Comparison of ENCODE assay signal across 10 mouse cellular contexts in genomic region chr4:108319747-108320146, GRCm38 (mm10). TPM values are rescaled to one million over a fixed set of nuclear protein-coding genes. Genes with fewer than 3 reads are reported as not detected.
DNase-seq lines count a peak whose midpoint lies in the region; ATAC-seq and TF ChIP-seq lines count a peak whose summit lies in the region.
"Had no signal": no experiment of that assay in that cellular context is flagged by ENCODE, and none has a peak within 500 bp of the region (broad histone marks: within the 10 kb centered on the region; RNA-seq: fewer than 3 reads in every experiment).

No protein-coding gene starts in this region.

- no peaks in the 10 kb centered on the region for H3K27me3 ChIP-seq in liver, postnatal 0 days (ENCODE audit: insufficient read depth, low read length)
- H3K27me3 ChIP-seq in liver, embryonic 12.5 days (replicated peaks), result no peaks in the 10 kb centered on the region; the same call in 1 of the 2 replicates
- H3K27me3 ChIP-seq in heart, embryonic 11.5 days (ENCODE audit: control insufficient read depth, insufficient read depth, low read length), result no peaks in the 10 kb centered on the region
- no peaks in the 10 kb centered on the region for H3K27me3 ChIP-seq in forebrain, embryonic 16.5 days (replicated peaks; ENCODE audit: control insufficient read depth, insufficient read depth, low read length)
- H3K27me3 ChIP-seq: forebrain, embryonic 13.5 days had no signal

- H3K4me2 ChIP-seq in liver, postnatal 0 days (ENCODE audit: low read depth, low read length), result no peak overlapping the region
- H3K4me2 ChIP-seq in liver, embryonic 12.5 days, result no peak overlapping the region
- H3K4me2 ChIP-seq in heart, embryonic 11.5 days, result no peak overlapping the region
- H3K4me2 ChIP-seq in forebrain, embryonic 16.5 days (ENCODE audit: low read length), result no peak overlapping the region
- H3K4me2 ChIP-seq: forebrain, embryonic 13.5 days had no signal

- H3K4me1 ChIP-seq in liver, postnatal 0 days (ENCODE audit: insufficient read depth), result peaks cover 12% of the 10 kb centered on the region; the same call in 1 of the 2 replicates
- peaks cover 19% of the 10 kb centered on the region; the same call in 1 of the 2 replicates for H3K4me1 ChIP-seq in liver, embryonic 12.5 days
- peaks cover 9% of the 10 kb centered on the region for H3K4me1 ChIP-seq in heart, embryonic 11.5 days (ENCODE audit: control insufficient read depth, insufficient read depth, low read length)
- no peaks in the 10 kb centered on the region for H3K4me1 ChIP-seq in forebrain, embryonic 16.5 days (replicated peaks; ENCODE audit: control insufficient read depth, insufficient read depth, low read length)
- H3K4me1 ChIP-seq: forebrain, embryonic 13.5 days had no signal

- no peaks in the 10 kb centered on the region for H3K36me3 ChIP-seq in liver, postnatal 0 days (replicated peaks; ENCODE audit: insufficient read depth, low read length)
- no peaks in the 10 kb centered on the region for H3K36me3 ChIP-seq in liver, embryonic 12.5 days
- H3K36me3 ChIP-seq in heart, embryonic 11.5 days (ENCODE audit: control insufficient read depth, insufficient read depth, low read length), result no peaks in the 10 kb centered on the region
- H3K36me3 ChIP-seq in forebrain, embryonic 16.5 days (ENCODE audit: control insufficient read depth, insufficient read depth), result no peaks in the 10 kb centered on the region

- WGBS in liver, postnatal 0 days (ENCODE audit: insufficient replicate concordance), result 63% methylated on average over 6 of the region's 6 CpGs
- 66% methylated on average over 6 of the region's 6 CpGs for WGBS in liver, embryonic 12.5 days (ENCODE audit: insufficient replicate concordance)
- 72% methylated on average over 6 of the region's 6 CpGs for WGBS in heart, embryonic 11.5 days (ENCODE audit: insufficient replicate concordance)
- WGBS in forebrain, embryonic 16.5 days, result 73% methylated on average over 6 of the region's 6 CpGs

- TF ChIP-seq EP300 in liver, postnatal 0 days (IDR thresholded peaks at IDR 0.05; ENCODE audit: low read depth), result no peak

- peak; percentile 71 for DNase-seq in CD4-positive, CD25-positive, alpha-beta regulatory T cell, adult 2 months (ENCODE audit: low read depth, low spot score)
- DNase-seq in liver, postnatal 0 days, result peak; percentile 49
- peak; percentile 57 for DNase-seq in T-cell, adult 2 months (ENCODE audit: low spot score)
- DNase-seq in thymus, postnatal 0 days (ENCODE audit: low spot score), result peak; percentile 39
- DNase-seq: lung, adult 2 months had no signal

- ATAC-seq in CD4-positive, CD25-positive, alpha-beta regulatory T cell, adult 4 months, result no peak
- ATAC-seq in liver, postnatal 0 days, result no peak
- no peak for ATAC-seq in liver, embryonic 12.5 days
- no peak for ATAC-seq in heart, embryonic 11.5 days (replicated peaks; ENCODE audit: insufficient number of reproducible peaks, low FRiP score, low TSS enrichment)
- no peak for ATAC-seq in forebrain, embryonic 16.5 days
- ATAC-seq: forebrain, embryonic 13.5 days had no signal

- peak; percentile 62 for TF ChIP-seq CTCF in liver, postnatal 0 days (IDR thresholded peaks at IDR 0.05; ENCODE audit: low read depth)

- H3K9ac ChIP-seq in liver, postnatal 0 days (replicated peaks), result no peak overlapping the region
- no peak overlapping the region for H3K9ac ChIP-seq in liver, embryonic 12.5 days
- no peak overlapping the region for H3K9ac ChIP-seq in heart, embryonic 11.5 days (ENCODE audit: low read depth, low read length)
- H3K9ac ChIP-seq in forebrain, embryonic 16.5 days (replicated peaks; ENCODE audit: low read depth, low read length), result no peak overlapping the region
- H3K9ac ChIP-seq: forebrain, embryonic 13.5 days had no signal

- no peak overlapping the region for H3K4me3 ChIP-seq in liver, postnatal 0 days (ENCODE audit: low read depth, low read length)
- H3K4me3 ChIP-seq in liver, embryonic 12.5 days, result no peak overlapping the region
- H3K4me3 ChIP-seq in heart, embryonic 11.5 days (ENCODE audit: low read depth, low read length), result no peak overlapping the region
- no peak overlapping the region for H3K4me3 ChIP-seq in forebrain, embryonic 16.5 days (replicated peaks; ENCODE audit: low read length)
- H3K4me3 ChIP-seq: forebrain, embryonic 13.5 days had no signal

- no peaks in the 10 kb centered on the region for H3K9me3 ChIP-seq in liver, postnatal 0 days (ENCODE audit: low read length)
- no peaks in the 10 kb centered on the region for H3K9me3 ChIP-seq in liver, embryonic 12.5 days (replicated peaks)
- H3K9me3 ChIP-seq in heart, embryonic 11.5 days (replicated peaks; ENCODE audit: control insufficient read depth, low read length), result no peaks in the 10 kb centered on the region
- 0 out of 2 replicates have a peak, but pooled peaks cover 2% of the 10 kb centered on the region for H3K9me3 ChIP-seq in forebrain, embryonic 16.5 days (ENCODE audit: control insufficient read depth, low read length)
- H3K9me3 ChIP-seq: forebrain, embryonic 13.5 days had no signal

- H3K27ac ChIP-seq in liver, postnatal 0 days (ENCODE audit: low read depth), result peak overlapping the region; percentile 31; the same call in 1 of the 2 replicates
- H3K27ac ChIP-seq in liver, embryonic 12.5 days, result no peak overlapping the region
- H3K27ac ChIP-seq in heart, embryonic 11.5 days (ENCODE audit: low read depth, low read length), result no peak overlapping the region
- H3K27ac ChIP-seq in forebrain, embryonic 16.5 days (ENCODE audit: low read length), result no peak overlapping the region
- H3K27ac ChIP-seq: forebrain, embryonic 13.5 days had no signal

RNA-seq across cellular contexts. Expression of gene Coa7, which starts 8.2 kb away (rescaled TPM):
- 10 to 100 TPM; 17.4 to 26.6 TPM for polyA plus RNA-seq in CD4-positive, CD25-positive, alpha-beta regulatory T cell, adult 4 months (2017; shearing (Covaris generic))
- 62.2 and 64.9 TPM in 2 replicates for polyA plus RNA-seq in liver, postnatal 0 days (2015; fragmentation: Nextera tagmentation; extraction: Ambion mirVana)
- polyA plus RNA-seq in liver, embryonic 12.5 days (2016; fragmentation: Nextera tagmentation; extraction: Ambion mirVana), result 33.7 and 34.3 TPM in 2 replicates
- polyA plus RNA-seq in thymus, postnatal 0 days (2015; fragmentation: Nextera tagmentation; extraction: Ambion mirVana), result 49.4 and 50.9 TPM in 2 replicates
- 38.0 and 44.3 TPM in 2 replicates for polyA plus RNA-seq in heart, embryonic 11.5 days (2014; fragmentation: Nextera tagmentation; extraction: Ambion mirVana)
- 56.7 and 58.5 TPM in 2 replicates for polyA plus RNA-seq in forebrain, embryonic 16.5 days (2015; fragmentation: Nextera tagmentation; extraction: Ambion mirVana)

RNA-seq across cellular contexts. Expression of gene Zyg11b, which starts 18.9 kb away (rescaled TPM):
- polyA plus RNA-seq in CD4-positive, CD25-positive, alpha-beta regulatory T cell, adult 4 months (2017; shearing (Covaris generic)), result 10 to 100 TPM; 12.4 to 12.9 TPM
- polyA plus RNA-seq in liver, postnatal 0 days (2015; fragmentation: Nextera tagmentation; extraction: Ambion mirVana), result 2.5 and 2.6 TPM in 2 replicates
- polyA plus RNA-seq in liver, embryonic 12.5 days (2016; fragmentation: Nextera tagmentation; extraction: Ambion mirVana), result 4.0 and 4.5 TPM in 2 replicates
- polyA plus RNA-seq in thymus, postnatal 0 days (2015; fragmentation: Nextera tagmentation; extraction: Ambion mirVana), result 8.0 and 9.5 TPM in 2 replicates
- 9.1 and 9.9 TPM in 2 replicates for polyA plus RNA-seq in heart, embryonic 11.5 days (2014; fragmentation: Nextera tagmentation; extraction: Ambion mirVana)
- polyA plus RNA-seq in forebrain, embryonic 16.5 days (2015; fragmentation: Nextera tagmentation; extraction: Ambion mirVana), result 37.3 and 37.6 TPM in 2 replicates
